Mouse (Mus musculus): ENCODE data around the gene Plpp1. TPM values are rescaled to one million over a fixed set of nuclear protein-coding genes. Genes with fewer than 3 reads are reported as not detected.

The Plpp1 gene
- polyA plus RNA-seq, 1 experiment from 2014 or later = 31.5 TPM

DNA sequence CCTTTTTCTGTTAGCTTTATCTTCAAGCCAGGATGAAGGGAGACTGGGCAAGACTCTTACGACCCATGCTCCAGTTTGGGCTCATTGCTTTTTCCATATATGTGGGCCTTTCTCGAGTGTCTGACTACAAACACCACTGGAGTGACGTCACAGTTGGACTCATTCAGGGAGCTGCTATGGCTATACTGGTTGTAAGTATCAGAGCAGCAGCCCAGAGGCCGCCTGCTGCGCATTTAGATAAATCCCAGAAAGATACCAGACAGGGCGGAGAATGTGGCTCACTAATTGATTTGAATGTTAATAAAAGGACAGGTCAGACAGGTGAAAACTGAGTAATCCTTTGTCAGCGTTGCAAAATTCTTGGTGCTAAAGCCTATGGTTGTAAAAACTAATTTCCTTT, 66.2 kb downstream of the Plpp1 start:
- Histone ChIP-seq H3K36me3 (peaks cover 83% of the 10 kb centered on the region), H3K9ac (replicated peaks) (no peak overlapping the region), H3K4me2 (no peak overlapping the region), H3K4me3 (replicated peaks) (no peak overlapping the region), H3K4me1 (replicated peaks) (no peaks in the 10 kb centered on the region), H3K9me3 (no peaks in the 10 kb centered on the region), H3K27ac (no peak overlapping the region), H3K27me3 (no peaks in the 10 kb centered on the region)
- WGBS = 91% methylated on average over 7 of the region's 7 CpGs
- ATAC-seq (ENCODE audit: insufficient number of reproducible peaks, insufficient read depth, low FRiP score, low TSS enrichment, low read depth) = no peak

DNA sequence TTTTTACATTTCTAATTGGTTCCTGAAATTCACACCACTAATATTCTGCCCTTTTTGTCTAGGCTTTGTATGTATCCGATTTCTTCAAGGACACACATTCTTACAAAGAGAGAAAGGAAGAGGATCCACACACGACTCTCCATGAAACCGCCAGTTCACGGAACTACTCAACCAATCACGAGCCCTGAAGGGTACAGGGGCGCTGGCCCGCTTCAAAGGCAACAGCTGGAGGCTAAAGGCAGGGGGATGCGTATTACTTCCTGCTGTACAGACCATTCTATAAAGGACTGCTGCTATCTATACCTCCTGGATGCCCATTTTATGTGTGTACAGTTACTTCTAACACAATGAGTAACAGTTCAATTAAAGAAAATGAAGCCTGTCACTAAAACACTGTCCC, 66.8 kb downstream of the Plpp1 start:
- Histone ChIP-seq H3K36me3 (peaks cover 87% of the 10 kb centered on the region), H3K9me3 (no peaks in the 10 kb centered on the region), H3K4me1 (replicated peaks) (no peaks in the 10 kb centered on the region), H3K27me3 (no peaks in the 10 kb centered on the region), H3K9ac (replicated peaks) (no peak overlapping the region), H3K4me2 (no peak overlapping the region), H3K27ac (no peak overlapping the region), H3K4me3 (replicated peaks) (no peak overlapping the region)
- ATAC-seq (ENCODE audit: insufficient number of reproducible peaks, insufficient read depth, low FRiP score, low TSS enrichment, low read depth) = no peak
- WGBS = 92% methylated on average over 8 of the region's 8 CpGs

DNA sequence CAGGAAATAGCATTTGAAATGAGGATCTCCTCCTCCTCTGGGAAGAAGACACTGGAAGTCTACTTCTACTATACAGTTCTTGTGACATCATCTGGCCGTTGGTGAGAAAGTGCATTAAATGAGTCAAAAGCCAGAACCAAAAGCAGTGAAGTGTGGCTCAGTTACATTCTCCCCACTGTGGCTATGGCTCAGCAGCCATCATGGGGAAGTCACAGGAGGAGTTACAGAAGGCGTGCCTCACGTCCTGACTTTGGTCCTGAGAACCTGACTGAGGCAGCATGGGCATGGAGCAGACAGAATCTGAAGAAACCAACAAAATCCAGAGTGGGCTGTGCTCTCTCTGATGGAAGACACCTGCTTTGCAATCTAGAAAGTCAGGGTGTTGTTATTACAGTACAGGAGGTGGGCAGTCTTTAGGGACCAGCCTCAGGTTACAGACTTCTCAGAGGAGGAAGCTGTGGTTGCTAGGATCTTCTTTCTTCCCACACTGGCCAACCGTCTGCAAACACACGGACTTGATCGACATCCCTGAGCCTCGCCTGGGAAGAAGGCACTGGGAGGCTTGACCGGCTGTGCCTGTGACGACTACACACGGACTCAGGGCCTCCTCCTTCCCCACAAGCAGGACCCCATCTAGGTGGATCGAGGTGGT, 69.6 kb downstream of the Plpp1 start:
- ATAC-seq (ENCODE audit: insufficient number of reproducible peaks, insufficient read depth, low FRiP score, low TSS enrichment, low read depth) = no peak
- Histone ChIP-seq H3K4me3 (replicated peaks) (no peak overlapping the region), H3K4me1 (replicated peaks) (no peaks in the 10 kb centered on the region), H3K4me2 (no peak overlapping the region), H3K27me3 (no peaks in the 10 kb centered on the region), H3K27ac (no peak overlapping the region), H3K9me3 (no peaks in the 10 kb centered on the region), H3K36me3 (peaks cover 94% of the 10 kb centered on the region), H3K9ac (replicated peaks) (no peak overlapping the region)
- 80% methylated on average over 11 of the region's 11 CpGs for WGBS

DNA sequence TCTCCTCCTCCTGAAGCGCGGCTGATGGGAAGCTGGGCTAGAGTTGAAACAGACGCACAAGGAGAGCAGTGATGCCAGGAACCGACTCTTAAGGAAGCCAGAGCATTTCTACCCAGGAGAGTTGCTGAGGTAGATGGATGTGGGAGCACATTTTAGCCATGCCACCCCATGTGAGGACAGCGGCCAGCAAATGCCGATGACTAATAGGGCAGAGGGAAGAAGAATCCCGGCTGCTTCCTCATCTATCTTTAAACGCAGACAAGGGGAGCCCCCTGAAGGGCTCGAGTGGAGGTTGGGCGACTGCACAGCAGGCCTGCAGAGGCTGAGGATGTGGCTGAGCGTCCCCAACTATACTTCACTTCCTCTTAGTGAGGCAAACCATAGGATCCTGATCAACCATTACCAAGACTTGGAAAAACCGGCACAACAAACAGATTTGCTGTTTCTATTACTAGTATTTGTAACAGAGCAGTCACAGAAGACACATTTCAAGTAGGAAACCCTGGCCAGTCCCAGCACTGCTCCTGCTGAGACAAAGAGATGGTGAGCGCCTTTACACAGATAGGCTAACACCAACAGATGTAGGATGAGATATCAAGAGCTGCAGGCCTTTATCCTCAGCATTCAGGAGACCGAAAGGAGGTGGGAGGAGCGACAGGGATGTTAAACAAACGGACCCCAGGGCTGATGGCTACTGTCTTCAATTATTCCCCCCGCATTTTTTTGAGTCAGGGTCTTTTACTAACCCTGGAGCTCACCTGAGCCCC, 71.1 kb downstream of the Plpp1 start:
- H3K9me3 ChIP-seq = no peaks in the 10 kb centered on the region

DNA sequence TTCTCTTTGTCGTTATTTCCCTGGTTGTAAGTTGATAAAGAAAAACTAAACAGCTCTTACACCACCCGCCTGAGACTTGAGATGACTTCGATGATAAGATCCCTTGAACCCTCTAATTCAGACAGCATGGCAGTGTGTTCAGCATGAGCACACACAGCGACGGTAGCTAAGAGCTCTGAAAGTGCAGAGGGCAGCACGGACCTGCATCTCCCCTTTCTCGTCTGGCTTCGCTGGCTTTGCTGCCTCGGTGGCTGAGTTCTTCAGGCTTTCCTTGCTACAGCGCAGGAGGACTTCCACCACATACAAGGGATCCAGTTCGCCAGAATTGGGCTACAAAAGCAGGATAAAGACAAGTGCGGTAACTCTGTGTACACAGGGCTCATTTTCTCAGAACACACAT, 86.6 kb downstream of the Plpp1 start:
- H3K36me3 ChIP-seq = peaks cover 87% of the 10 kb centered on the region
- no peaks in the 10 kb centered on the region for H3K27me3 ChIP-seq
- no peaks in the 10 kb centered on the region for H3K4me1 ChIP-seq (replicated peaks)
- H3K27ac ChIP-seq = no peak overlapping the region
- H3K9me3 ChIP-seq = no peaks in the 10 kb centered on the region
- no peak overlapping the region for H3K4me2 ChIP-seq
- H3K9ac ChIP-seq (replicated peaks) = no peak overlapping the region
- no peak for ATAC-seq (ENCODE audit: insufficient number of reproducible peaks, insufficient read depth, low FRiP score, low TSS enrichment, low read depth)
- 95% methylated on average over 12 of the region's 12 CpGs for WGBS
- no peak overlapping the region for H3K4me3 ChIP-seq (replicated peaks)

More for the DNA sequence above, 71.1 kb downstream of the Plpp1 start:
- Histone ChIP-seq H3K27ac (no peak overlapping the region), H3K9ac (replicated peaks) (no peak overlapping the region), H3K4me3 (replicated peaks) (no peak overlapping the region), H3K4me2 (no peak overlapping the region), H3K4me1 (replicated peaks) (no peaks in the 10 kb centered on the region), H3K27me3 (no peaks in the 10 kb centered on the region), H3K36me3 (peaks cover 89% of the 10 kb centered on the region)
- no peak for ATAC-seq (ENCODE audit: insufficient number of reproducible peaks, insufficient read depth, low FRiP score, low TSS enrichment, low read depth)
- WGBS = 82% methylated on average over 17 of the region's 17 CpGs

DNA sequence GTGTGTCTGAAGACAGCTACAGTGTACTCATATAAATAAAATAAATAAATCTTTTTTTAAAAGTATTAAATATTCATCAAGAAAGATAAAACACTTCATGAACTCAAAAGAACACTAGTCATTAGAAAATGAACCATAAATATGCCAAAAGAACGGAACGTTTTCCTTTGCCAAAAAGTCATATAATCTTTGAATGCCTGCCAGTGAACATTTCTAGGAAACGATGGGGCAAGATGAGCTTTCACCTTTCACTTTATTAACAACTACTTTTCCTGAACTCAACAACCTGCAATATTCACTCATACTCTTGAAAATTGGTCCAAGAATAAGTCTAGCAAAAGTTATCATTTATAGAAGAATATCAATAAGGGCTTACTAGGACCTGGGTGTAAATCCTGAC, 101.6 kb downstream of the Plpp1 start:
- no peak for ATAC-seq (ENCODE audit: insufficient number of reproducible peaks, insufficient read depth, low FRiP score, low TSS enrichment, low read depth)
- Histone ChIP-seq H3K4me3 (replicated peaks) (no peak overlapping the region), H3K4me1 (replicated peaks) (no peaks in the 10 kb centered on the region), H3K27me3 (no peaks in the 10 kb centered on the region), H3K9me3 (no peaks in the 10 kb centered on the region), H3K4me2 (no peak overlapping the region), H3K9ac (replicated peaks) (no peak overlapping the region), H3K27ac (no peak overlapping the region), H3K36me3 (peaks cover 79% of the 10 kb centered on the region)
- 94% methylated on average over 3 of the region's 3 CpGs for WGBS

DNA sequence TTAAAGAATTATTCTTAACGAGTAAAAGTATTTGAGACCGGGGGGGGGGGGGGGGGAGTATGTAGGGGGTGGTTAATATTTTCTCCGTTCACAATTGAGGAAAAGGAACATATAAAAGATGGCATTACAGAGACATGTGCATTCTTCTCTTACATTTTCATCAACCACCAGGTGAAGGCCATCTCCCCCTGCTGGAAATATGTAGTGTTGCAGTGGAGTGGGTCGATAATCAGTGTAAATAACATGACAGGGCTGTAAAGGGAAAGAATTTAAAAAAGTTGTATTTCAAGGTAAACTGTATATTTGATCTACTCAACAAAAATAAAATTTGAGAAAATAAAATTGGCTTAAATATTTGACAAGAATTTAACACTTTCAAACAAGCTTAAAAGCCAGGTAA, 109.1 kb downstream of the Plpp1 start:
- H3K9me3 ChIP-seq = no peaks in the 10 kb centered on the region
- 68% methylated on average over 4 of the region's 4 CpGs for WGBS
- H3K27me3 ChIP-seq = no peaks in the 10 kb centered on the region
- no peaks in the 10 kb centered on the region for H3K4me1 ChIP-seq (replicated peaks)
- no peak overlapping the region for H3K4me3 ChIP-seq (replicated peaks)
- no peak overlapping the region for H3K9ac ChIP-seq (replicated peaks)
- no peak overlapping the region for H3K27ac ChIP-seq
- peaks cover 69% of the 10 kb centered on the region for H3K36me3 ChIP-seq
- ATAC-seq (ENCODE audit: insufficient number of reproducible peaks, insufficient read depth, low FRiP score, low TSS enrichment, low read depth) = no peak
- no peak overlapping the region for H3K4me2 ChIP-seq

DNA sequence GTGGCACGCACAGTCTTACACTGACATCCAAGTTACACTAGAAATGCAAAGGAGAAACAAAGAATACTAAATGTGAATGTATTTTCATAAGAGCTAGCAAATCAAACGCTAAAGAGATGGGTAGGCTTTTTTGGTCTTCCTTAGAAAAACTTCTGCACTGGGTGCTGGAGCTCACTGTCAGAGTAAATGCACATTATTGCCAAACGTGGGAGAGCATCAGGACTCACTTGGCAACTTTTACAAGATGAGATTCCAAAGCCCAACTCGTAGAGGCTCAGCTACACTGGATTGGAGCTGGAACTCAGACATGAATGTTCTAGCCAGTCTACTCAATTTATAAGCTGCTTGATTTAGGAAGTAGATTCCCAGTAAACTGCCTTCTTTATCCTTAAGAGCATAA, 109.8 kb downstream of the Plpp1 start:
- H3K4me3 ChIP-seq (replicated peaks) = no peak overlapping the region
- peaks cover 64% of the 10 kb centered on the region for H3K36me3 ChIP-seq
- no peak overlapping the region for H3K27ac ChIP-seq
- no peaks in the 10 kb centered on the region for H3K9me3 ChIP-seq
- no peak overlapping the region for H3K4me2 ChIP-seq
- no peak overlapping the region for H3K9ac ChIP-seq (replicated peaks)
- H3K27me3 ChIP-seq = no peaks in the 10 kb centered on the region
- no peak for ATAC-seq (ENCODE audit: insufficient number of reproducible peaks, insufficient read depth, low FRiP score, low TSS enrichment, low read depth)
- WGBS = 86% methylated on average over 4 of the region's 4 CpGs
- no peaks in the 10 kb centered on the region for H3K4me1 ChIP-seq (replicated peaks)

Other genes with a start within 250 kb of the Plpp1 start
- not detected in 2 replicates for gene Il31ra, start 206.4 kb upstream of the Plpp1 start, polyA plus RNA-seq (2016; fragmentation: Nextera tagmentation; extraction: Ambion mirVana)
- 0.54 and 0.59 TPM in 2 replicates for gene Ddx4, start 148.3 kb upstream of the Plpp1 start, polyA plus RNA-seq (2016; fragmentation: Nextera tagmentation; extraction: Ambion mirVana)
- gene Slc38a9, start 140.0 kb upstream of the Plpp1 start, polyA plus RNA-seq (2016; fragmentation: Nextera tagmentation; extraction: Ambion mirVana) = 14.4 and 15.6 TPM in 2 replicates
- 96.6 and 97.3 TPM in 2 replicates for gene Mtrex, start 126.6 kb downstream of the Plpp1 start, polyA plus RNA-seq (2016; fragmentation: Nextera tagmentation; extraction: Ambion mirVana)
- 38.4 and 43.4 TPM in 2 replicates for gene Dhx29, start 126.7 kb downstream of the Plpp1 start, polyA plus RNA-seq (2016; fragmentation: Nextera tagmentation; extraction: Ambion mirVana)
- gene Ccno, start 187.0 kb downstream of the Plpp1 start, polyA plus RNA-seq (2016; fragmentation: Nextera tagmentation; extraction: Ambion mirVana) = 0.21 and 0.37 TPM in 2 replicates
- gene Mcidas, start 193.1 kb downstream of the Plpp1 start, polyA plus RNA-seq (2016; fragmentation: Nextera tagmentation; extraction: Ambion mirVana) = not detected in 2 replicates
- gene Cdc20b, start 234.3 kb downstream of the Plpp1 start, polyA plus RNA-seq (2016; fragmentation: Nextera tagmentation; extraction: Ambion mirVana) = not detected in 2 replicates
- gene Gpx8, start 245.6 kb downstream of the Plpp1 start, polyA plus RNA-seq (2016; fragmentation: Nextera tagmentation; extraction: Ambion mirVana) = 141 and 152 TPM in 2 replicates

All from limb, embryonic 12.5 days (tissue).